Mouse (Mus musculus) limb, embryonic 10.5 days (tissue): ENCODE results near the gene Lpcat4. TPM values are rescaled to one million over a fixed set of nuclear protein-coding genes. Genes with fewer than 3 reads are reported as not detected.

ENCODE experiments used
- DNase-seq: peaks from one replicate; pipeline ENCODE4 v3.0.0-alpha.2; 2017; ENCODE audit warnings: low spot score
- H3K27ac ChIP-seq: fragments of 300-500 bp; sonication (generic); 2 replicates; pipeline ENCODE4 v1.5.1; 2016; ENCODE audit warnings: mild to moderate bottlenecking
- H3K27me3 ChIP-seq: fragments of 300-500 bp; sonication (generic); 2 replicates; pipeline ENCODE4 v1.6.1; 2016; ENCODE audit warnings: low read depth, mild to moderate bottlenecking; ENCODE audit not compliant: poor library complexity, severe bottlenecking
- H3K36me3 ChIP-seq: fragments of 300-500 bp; sonication (generic); 2 replicates; pipeline ENCODE4 v1.6.1; 2016; ENCODE audit warnings: mild to moderate bottlenecking, moderate library complexity
- H3K4me1 ChIP-seq: fragments of 300-500 bp; sonication (generic); 2 replicates; pipeline ENCODE4 v1.6.1; 2016
- H3K4me3 ChIP-seq: fragments of 300-500 bp; sonication (generic); 2 replicates; pipeline ENCODE4 v1.5.1; 2016; ENCODE audit warnings: mild to moderate bottlenecking, moderate library complexity
- H3K9me3 ChIP-seq: fragments of 300-500 bp; sonication (generic); replicated peaks from 2 replicates; pipeline ENCODE4 v1.6.1; 2016; ENCODE audit warnings: mild to moderate bottlenecking
- WGBS: fragments of 180-500 bp; shearing (Covaris S2); methylation state at CpG from one replicate; pipeline ENCODE4 v1.1.7; 2016; 5-methylcytosine and 5-hydroxymethylcytosine counted together
- polyA plus RNA-seq: library from polyadenylated mRNA; unstranded; fragments of >200 nt; fragmentation: Nextera tagmentation; extraction: Ambion mirVana; gene quantifications from 2 replicates; pipeline ENCODE4 v1.2.1, GENCODE M21; 2016

Lpcat4 gene
- polyA plus RNA-seq, 1 experiment from 2014 or later = 15.0 TPM

GRCm38 (mm10) chr2:112289507-112289906 is 50.2 kb downstream of the Lpcat4 start:
- Histone ChIP-seq H3K4me1 (peaks cover under 1% of the 10 kb centered on the region), H3K9me3 (no peaks in the 10 kb centered on the region), H3K36me3 (no peaks in the 10 kb centered on the region), H3K4me3 (no peak overlapping the region), H3K27me3 (no peaks in the 10 kb centered on the region), H3K27ac (no peak overlapping the region)
- no peak for DNase-seq
- WGBS = 91% methylated on average over 3 of the region's 3 CpGs

GRCm38 (mm10) chr2:112292823-112293222 is 53.6 kb downstream of the Lpcat4 start:
- Histone ChIP-seq H3K27me3 (no peaks in the 10 kb centered on the region), H3K4me3 (no peak overlapping the region), H3K4me1 (no peaks in the 10 kb centered on the region), H3K9me3 (no peaks in the 10 kb centered on the region), H3K36me3 (no peaks in the 10 kb centered on the region), H3K27ac (no peak overlapping the region)
- WGBS = 89% methylated on average over 2 of the region's 2 CpGs
- DNase-seq = no peak

GRCm38 (mm10) chr2:112296211-112296610 is 56.9 kb downstream of the Lpcat4 start:
- DNase-seq = no peak
- no peaks in the 10 kb centered on the region for H3K9me3 ChIP-seq
- H3K27ac ChIP-seq = no peak overlapping the region
- no peaks in the 10 kb centered on the region for H3K4me1 ChIP-seq
- no peaks in the 10 kb centered on the region for H3K36me3 ChIP-seq
- H3K27me3 ChIP-seq = no peaks in the 10 kb centered on the region
- WGBS = 91% methylated on average over 3 of the region's 3 CpGs
- H3K4me3 ChIP-seq = no peak overlapping the region

Other genes starting within 250 kb of the Lpcat4 start
- not detected in 2 replicates for gene Olfr1309, start 249.2 kb upstream of the Lpcat4 start, polyA plus RNA-seq
- gene Olfr1310, start 226.8 kb upstream of the Lpcat4 start, polyA plus RNA-seq = not detected in 2 replicates
- gene Olfr1311, start 215.1 kb upstream of the Lpcat4 start, polyA plus RNA-seq = not detected in 2 replicates
- not detected in 2 replicates for gene Olfr1312, start 189.2 kb upstream of the Lpcat4 start, polyA plus RNA-seq
- not detected in 2 replicates for gene Olfr1313, start 161.6 kb upstream of the Lpcat4 start, polyA plus RNA-seq
- not detected in 2 replicates for gene Olfr1314, start 142.7 kb upstream of the Lpcat4 start, polyA plus RNA-seq
- not detected in 2 replicates for gene Olfr1315-ps1, start 124.0 kb upstream of the Lpcat4 start, polyA plus RNA-seq
- gene Olfr1316, start 104.5 kb upstream of the Lpcat4 start, polyA plus RNA-seq = not detected in 2 replicates
- not detected in 2 replicates for gene Olfr1317, start 99.1 kb upstream of the Lpcat4 start, polyA plus RNA-seq
- gene Olfr1318, start 85.3 kb upstream of the Lpcat4 start, polyA plus RNA-seq = not detected in 2 replicates
- gene Nutm1, start 19.8 kb downstream of the Lpcat4 start, polyA plus RNA-seq = 0.04 and 0.10 TPM in 2 replicates
- gene Nop10, start 22.5 kb downstream of the Lpcat4 start, polyA plus RNA-seq = 188 and 253 TPM in 2 replicates
- 5.0 and 7.4 TPM in 2 replicates for gene Slc12a6, start 26.4 kb downstream of the Lpcat4 start, polyA plus RNA-seq
- gene Gm21985, start 26.8 kb downstream of the Lpcat4 start, polyA plus RNA-seq = not detected in 2 replicates
- 117 and 127 TPM in 2 replicates for gene Emc4, start 128.6 kb downstream of the Lpcat4 start, polyA plus RNA-seq
- gene Katnbl1, start 139.7 kb downstream of the Lpcat4 start, polyA plus RNA-seq = 37.5 and 44.4 TPM in 2 replicates
- 10.2 and 10.9 TPM in 2 replicates for gene Emc7, start 215.5 kb downstream of the Lpcat4 start, polyA plus RNA-seq
- gene Chrm5, start 241.3 kb downstream of the Lpcat4 start, polyA plus RNA-seq = not detected in 2 replicates